Mouse (Mus musculus): ENCODE measurements around the gene Nutm2. TPM values are rescaled to one million over a fixed set of nuclear protein-coding genes. Genes with fewer than 3 reads are reported as not detected.
"Not testable (repeated sequence)": the region's sequence is repeated elsewhere in the genome, so short reads cannot be mapped to it uniquely, and the experiment has no call there.

Gene Nutm2
- total RNA-seq (2021) = not detected
- long read RNA-seq, experiment 1 = 0 reads
- long read RNA-seq, experiment 2 = 0 reads

GRCm38 (mm10) chr13:50467007-50467406 is at the start of gene Nutm2:
Gene Nutm2, plus strand, starts transcription at chr13:50467307.
- no peak for DNase-seq

- peak; percentile 74 for DNase-seq
Measured at GRCm38 (mm10) chr13:50417389-50418183, 49.5 kb upstream of the Nutm2 start, which contains the start of gene Fbxw17. Gene Fbxw17, plus strand, starts transcription at chr13:50417864.

GRCm38 (mm10) chr13:50418421-50418820 is 48.7 kb upstream of the Nutm2 start:
- no peak for DNase-seq

GRCm38 (mm10) chr13:50423625-50424209 is 43.4 kb upstream of the Nutm2 start:
- no peak for DNase-seq

GRCm38 (mm10) chr13:50424517-50424916 is 42.6 kb upstream of the Nutm2 start:
- no peak for DNase-seq

- DNase-seq = no peak
Measured at GRCm38 (mm10) chr13:50426686-50427085, 40.4 kb upstream of the Nutm2 start.

GRCm38 (mm10) chr13:50443812-50444211 is 23.3 kb upstream of the Nutm2 start, which contains the start of gene Gm47429:
Gene Gm47429, minus strand, starts transcription at chr13:50443912.
- DNase-seq = no peak

GRCm38 (mm10) chr13:50445261-50445660 is 21.8 kb upstream of the Nutm2 start:
- DNase-seq = no peak

GRCm38 (mm10) chr13:50452266-50452665 is 14.8 kb upstream of the Nutm2 start:
- DNase-seq = not testable (repeated sequence)

- DNase-seq = no peak
Measured at GRCm38 (mm10) chr13:50453426-50453825, 13.7 kb upstream of the Nutm2 start.

- not testable (repeated sequence) for DNase-seq
Measured at GRCm38 (mm10) chr13:50460433-50460832, 6.7 kb upstream of the Nutm2 start.

GRCm38 (mm10) chr13:50464621-50465562 is 2.2 kb upstream of the Nutm2 start:
- DNase-seq = no peak

GRCm38 (mm10) chr13:50488510-50488909 is 21.4 kb downstream of the Nutm2 start:
- DNase-seq = not testable (repeated sequence)

- DNase-seq = not testable (repeated sequence)
Measured at GRCm38 (mm10) chr13:50510470-50511343, 43.6 kb downstream of the Nutm2 start.

Other genes starting within 250 kb of the Nutm2 start
- gene Gm906, start 217.0 kb upstream of the Nutm2 start, total RNA-seq (2021) = not detected
- gene Fbxw17, start 49.4 kb upstream of the Nutm2 start, total RNA-seq (2021) = 10 to 100 TPM; 11.3 to 11.4 TPM
- not detected for gene Gm47429, start 23.4 kb upstream of the Nutm2 start, total RNA-seq (2021)
- gene Gm904, start 175.9 kb downstream of the Nutm2 start, total RNA-seq (2021) = not detected
- not detected for gene Gm8765, start 231.0 kb downstream of the Nutm2 start, total RNA-seq (2021)